Mouse (Mus musculus) right cerebral cortex, adult 18-20 months (tissue): ENCODE results near the gene Gm3055.
A peak's percentile ranks its signal among the peaks of the same experiment; 100 is the strongest.
"Not testable (repeated sequence)": the region's sequence is repeated elsewhere in the genome, so short reads cannot be mapped to it uniquely, and the experiment has no call there.

Source experiments
- DNase-seq: peaks from one replicate; pipeline ENCODE4 v3.0.0; 2022; ENCODE audit warnings: mixed read lengths

Gene Gm3055

GRCm38 (mm10) chr10:81770506-81771403 lies at the start of gene Gm3055:
Gm3055 (minus strand) TSS chr10:81771161.
- DNase-seq = not testable (repeated sequence)

GRCm38 (mm10) chr10:81811899-81812298 lies 40.9 kb upstream of the Gm3055 start, which contains the start of gene Gm4767:
Gm4767 (plus strand) TSS chr10:81812186.
- peak; percentile 1 for DNase-seq

GRCm38 (mm10) chr10:81771404-81771777 lies 430 bp upstream of the Gm3055 start:
- DNase-seq = not testable (repeated sequence)

GRCm38 (mm10) chr10:81704531-81705301 lies 66.2 kb downstream of the Gm3055 start, which contains the start of gene Zfp433:
Zfp433 (plus strand) TSS chr10:81704825.
- DNase-seq = not testable (repeated sequence)
